Mouse (Mus musculus): Measurements from ENCODE around the gene Scd4. TPM values are rescaled to one million over a fixed set of nuclear protein-coding genes. Genes with fewer than 3 reads are reported as not detected.
A peak's percentile ranks its signal among the peaks of the same experiment; 100 is the strongest.

Scd4 gene
- polyA plus RNA-seq, 1 experiment from 2014 or later: not detected

- peaks cover 40% of the 10 kb centered on the region for H3K4me1 ChIP-seq (ENCODE audit: insufficient read depth)
- no peaks in the 10 kb centered on the region for H3K9me3 ChIP-seq (ENCODE audit: low read depth, low read length)
- peak; percentile 15 for DNase-seq
- no peaks in the 10 kb centered on the region for H3K27me3 ChIP-seq (ENCODE audit: insufficient read depth, low read length)
- ATAC-seq (ENCODE audit: insufficient read depth): no peak
- no peak overlapping the region for H3K9ac ChIP-seq
- no peak for TF ChIP-seq CTCF (IDR thresholded peaks at IDR 0.05; ENCODE audit: low read depth)
- H3K4me3 ChIP-seq (ENCODE audit: low read depth, low read length): no peak overlapping the region
- H3K36me3 ChIP-seq (ENCODE audit: insufficient read depth): no peaks in the 10 kb centered on the region
- no peak overlapping the region; the same call in 1 of the 2 replicates for H3K27ac ChIP-seq (ENCODE audit: low read depth)
- no peak overlapping the region for H3K4me2 ChIP-seq
- 30% methylated on average over 10 of the region's 11 CpGs for WGBS
Observed at GRCm38 (mm10) chr19:44287415-44288110, 45.3 kb upstream of the Scd4 start.

- 60% methylated on average over 2 of the region's 2 CpGs for whole genome bisulfite sequencing
- no peak overlapping the region for H3K4me2 ChIP-seq
- no peaks in the 10 kb centered on the region for H3K27me3 ChIP-seq (ENCODE audit: insufficient read depth, low read length)
- H3K27ac ChIP-seq (ENCODE audit: low read depth): no peak overlapping the region
- no peak for TF ChIP-seq CTCF (IDR thresholded peaks at IDR 0.05; ENCODE audit: low read depth)
- no peak for ATAC-seq (ENCODE audit: insufficient read depth)
- DNase-seq: no peak
- peaks cover 22% of the 10 kb centered on the region for H3K36me3 ChIP-seq (ENCODE audit: insufficient read depth)
- H3K9me3 ChIP-seq (ENCODE audit: low read depth, low read length): no peaks in the 10 kb centered on the region
- no peak overlapping the region for H3K9ac ChIP-seq
- H3K4me3 ChIP-seq (ENCODE audit: low read depth, low read length): no peak overlapping the region
- peaks cover 28% of the 10 kb centered on the region for H3K4me1 ChIP-seq (ENCODE audit: insufficient read depth)
Observed at GRCm38 (mm10) chr19:44292083-44292482, 40.8 kb upstream of the Scd4 start.

GRCm38 (mm10) chr19:44292483-44292882 is 40.4 kb upstream of the Scd4 start:
- 62% methylated on average over 3 of the region's 3 CpGs for WGBS
- Histone ChIP-seq H3K9ac (peak overlapping the region; percentile 43; the same call in 1 of the 2 replicates), H3K4me1 (ENCODE audit: insufficient read depth) (peaks cover 29% of the 10 kb centered on the region), H3K4me2 (peak overlapping the region; percentile 90), H3K9me3 (ENCODE audit: low read depth, low read length) (no peaks in the 10 kb centered on the region), H3K36me3 (ENCODE audit: insufficient read depth) (peaks cover 26% of the 10 kb centered on the region), H3K27ac (ENCODE audit: low read depth) (peak overlapping the region; percentile 90), H3K27me3 (ENCODE audit: insufficient read depth, low read length) (no peaks in the 10 kb centered on the region), H3K4me3 (ENCODE audit: low read depth, low read length) (peak overlapping the region; percentile 81)
- DNase-seq (peak; percentile 5), ATAC-seq (ENCODE audit: insufficient read depth) (no peak)
- no peak for TF ChIP-seq CTCF (IDR thresholded peaks at IDR 0.05; ENCODE audit: low read depth)

- Histone ChIP-seq H3K4me2 (peak within 1 kb of the TSS; percentile 90), H3K27me3 (ENCODE audit: insufficient read depth, low read length) (no peaks in the 10 kb centered on the region), H3K36me3 (ENCODE audit: insufficient read depth) (peaks cover 33% of the 10 kb centered on the region), H3K4me1 (ENCODE audit: insufficient read depth) (peaks cover 31% of the 10 kb centered on the region), H3K9ac (peak within 1 kb of the TSS; percentile 83), H3K9me3 (ENCODE audit: low read depth, low read length) (no peaks in the 10 kb centered on the region), H3K27ac (ENCODE audit: low read depth) (peak within 1 kb of the TSS; percentile 95), H3K4me3 (ENCODE audit: low read depth, low read length) (peak within 1 kb of the TSS; percentile 81)
- WGBS: 2% methylated on average over 21 of the region's 21 CpGs
- DNase-seq (peak; percentile 60), ATAC-seq (ENCODE audit: insufficient read depth) (no peak)
- no peak for TF ChIP-seq CTCF (IDR thresholded peaks at IDR 0.05; ENCODE audit: low read depth)
Observed at GRCm38 (mm10) chr19:44292941-44293768, 39.7 kb upstream of the Scd4 start, which contains the start of gene Scd2. Gene Scd2, plus strand, starts transcription at chr19:44293674.

- Histone ChIP-seq H3K27me3 (ENCODE audit: insufficient read depth, low read length) (no peaks in the 10 kb centered on the region), H3K27ac (ENCODE audit: low read depth) (peak overlapping the region; percentile 95), H3K4me3 (ENCODE audit: low read depth, low read length) (peak overlapping the region; percentile 81), H3K4me1 (ENCODE audit: insufficient read depth) (peaks cover 39% of the 10 kb centered on the region), H3K9ac (peak overlapping the region; percentile 83), H3K36me3 (ENCODE audit: insufficient read depth) (peaks cover 41% of the 10 kb centered on the region), H3K4me2 (peak overlapping the region; percentile 90), H3K9me3 (ENCODE audit: low read depth, low read length) (no peaks in the 10 kb centered on the region)
- ATAC-seq (ENCODE audit: insufficient read depth) (peak; percentile 97), DNase-seq (peak; percentile 98)
- under 1% methylated on average over 31 of the region's 31 CpGs for WGBS
- TF ChIP-seq CTCF (IDR thresholded peaks at IDR 0.05; ENCODE audit: low read depth): peak; percentile 20; the same call in 1 of the 2 replicates
Observed at GRCm38 (mm10) chr19:44293769-44294551, 38.9 kb upstream of the Scd4 start.

- no peaks in the 10 kb centered on the region for H3K27me3 ChIP-seq (ENCODE audit: insufficient read depth, low read length)
- peak; percentile 50 for ATAC-seq (ENCODE audit: insufficient read depth)
- peak; percentile 99 for TF ChIP-seq CTCF (IDR thresholded peaks at IDR 0.05; ENCODE audit: low read depth)
- peak overlapping the region; percentile 90 for H3K4me2 ChIP-seq
- no peaks in the 10 kb centered on the region for H3K9me3 ChIP-seq (ENCODE audit: low read depth, low read length)
- H3K27ac ChIP-seq (ENCODE audit: low read depth): peak overlapping the region; percentile 95
- WGBS: 1% methylated on average over 14 of the region's 14 CpGs
- peak overlapping the region; percentile 81 for H3K4me3 ChIP-seq (ENCODE audit: low read depth, low read length)
- peak overlapping the region; percentile 83 for H3K9ac ChIP-seq
- H3K4me1 ChIP-seq (ENCODE audit: insufficient read depth): peaks cover 39% of the 10 kb centered on the region
- H3K36me3 ChIP-seq (ENCODE audit: insufficient read depth): peaks cover 48% of the 10 kb centered on the region
- DNase-seq: peak; percentile 95
Observed at GRCm38 (mm10) chr19:44294588-44295041, 38.3 kb upstream of the Scd4 start.
